8 mouse cellular contexts compared by ENCODE assay signal in genomic region chr10:81604019-81604967, GRCm38 (mm10). TPM values are rescaled to one million over a fixed set of nuclear protein-coding genes. Genes with fewer than 3 reads are reported as not detected.
DNase-seq lines count a peak whose midpoint lies in the region; ATAC-seq and TF ChIP-seq lines count a peak whose summit lies in the region.

No protein-coding gene starts in this region.

- WGBS in heart, embryonic 15.5 days = 70% methylated on average over 12 of the region's 12 CpGs
- 37% methylated on average over 12 of the region's 12 CpGs for WGBS in bone marrow, adult 2 months
- 78% methylated on average over 12 of the region's 12 CpGs for WGBS in hindbrain, embryonic 12.5 days
- WGBS in midbrain, embryonic 12.5 days = 81% methylated on average over 12 of the region's 12 CpGs

- peak overlapping the region; percentile 58 for H3K4me3 ChIP-seq in heart, embryonic 15.5 days
- H3K4me3 ChIP-seq in bone marrow, adult 2 months (replicated peaks; ENCODE audit: control insufficient read depth, low read depth, low read length) = peak overlapping the region; percentile 59
- no peak overlapping the region for H3K4me3 ChIP-seq in hindbrain, embryonic 12.5 days
- H3K4me3 ChIP-seq in midbrain, embryonic 12.5 days = no peak overlapping the region

- TF ChIP-seq CTCF in bone marrow, adult 2 months (IDR thresholded peaks at IDR 0.05; ENCODE audit: control insufficient read depth, insufficient read depth, low read length) = no peak

- no peaks in the 10 kb centered on the region for H3K27me3 ChIP-seq in heart, embryonic 15.5 days
- peaks cover 17% of the 10 kb centered on the region for H3K27me3 ChIP-seq in hindbrain, embryonic 12.5 days
- H3K27me3 ChIP-seq in midbrain, embryonic 12.5 days = peaks cover 31% of the 10 kb centered on the region

- TF ChIP-seq POLR2A in bone marrow, adult 2 months (IDR thresholded peaks at IDR 0.05; ENCODE audit: borderline replicate concordance, control insufficient read depth, low read depth, low read length) = no peak

- H3K9ac ChIP-seq in heart, embryonic 15.5 days = peak overlapping the region; percentile 27; the same call in 1 of the 2 replicates
- no peak overlapping the region for H3K9ac ChIP-seq in hindbrain, embryonic 12.5 days
- H3K9ac ChIP-seq in midbrain, embryonic 12.5 days (replicated peaks) = no peak overlapping the region

- H3K27ac ChIP-seq in heart, embryonic 15.5 days = peak overlapping the region; percentile 93
- peak overlapping the region; percentile 27; the same call in 1 of the 2 replicates for H3K27ac ChIP-seq in bone marrow, adult 2 months (ENCODE audit: control insufficient read depth, insufficient read depth, low read depth, low read length, poor library complexity)
- no peak overlapping the region for H3K27ac ChIP-seq in hindbrain, embryonic 12.5 days
- peak overlapping the region; percentile 93; the same call in 1 of the 2 replicates for H3K27ac ChIP-seq in midbrain, embryonic 12.5 days (replicated peaks)

- no peaks in the 10 kb centered on the region for H3K36me3 ChIP-seq in heart, embryonic 15.5 days
- H3K36me3 ChIP-seq in hindbrain, embryonic 12.5 days = peaks cover 5% of the 10 kb centered on the region; the same call in 1 of the 2 replicates
- H3K36me3 ChIP-seq in midbrain, embryonic 12.5 days = peaks cover 4% of the 10 kb centered on the region; the same call in 1 of the 2 replicates

- peaks cover 42% of the 10 kb centered on the region for H3K4me1 ChIP-seq in heart, embryonic 15.5 days (replicated peaks)
- peaks cover 8% of the 10 kb centered on the region; the same call in 1 of the 2 replicates for H3K4me1 ChIP-seq in bone marrow, adult 2 months (ENCODE audit: control insufficient read depth, insufficient read depth, low read length)
- peaks cover 36% of the 10 kb centered on the region for H3K4me1 ChIP-seq in hindbrain, embryonic 12.5 days
- peaks cover 41% of the 10 kb centered on the region for H3K4me1 ChIP-seq in midbrain, embryonic 12.5 days

- H3K4me2 ChIP-seq in heart, embryonic 15.5 days = peak overlapping the region; percentile 67
- peak overlapping the region; percentile 86 for H3K4me2 ChIP-seq in hindbrain, embryonic 12.5 days (replicated peaks)
- peak overlapping the region; percentile 64; the same call in 1 of the 2 replicates for H3K4me2 ChIP-seq in midbrain, embryonic 12.5 days (replicated peaks)

- DNase-seq in heart, postnatal 36 days = no peak
- no peak for DNase-seq in frontal cortex, postnatal 10 days (ENCODE audit: low spot score in 2 of 2)
- no peak for DNase-seq in frontal cortex, postnatal 36 days (ENCODE audit: low spot score in 2 of 2)
- no peak for DNase-seq in thymus, postnatal 14 days

- no peak for ATAC-seq in heart, embryonic 15.5 days (replicated peaks; ENCODE audit: insufficient number of reproducible peaks, insufficient read depth, low FRiP score, low read depth)
- no peak for ATAC-seq in hindbrain, embryonic 12.5 days (ENCODE audit: low FRiP score)
- ATAC-seq in midbrain, embryonic 12.5 days (ENCODE audit: low FRiP score, low read depth) = no peak

- intact Hi-C loops in heart, postnatal 36 days (cut with DNase I) = loop anchor here (2.0 to 5.0 kb wide), 4 partner anchors 33 to 102 kb away; partner anchors contain the start of gene S1pr4

- no peaks in the 10 kb centered on the region for H3K9me3 ChIP-seq in heart, embryonic 15.5 days (replicated peaks)
- no peaks in the 10 kb centered on the region for H3K9me3 ChIP-seq in hindbrain, embryonic 12.5 days (replicated peaks)
- H3K9me3 ChIP-seq in midbrain, embryonic 12.5 days = no peaks in the 10 kb centered on the region

RNA-seq across cellular contexts. Expression of gene BC025920, which starts 1.8 kb away (rescaled TPM):
- 0.48 and 0.72 TPM in 2 replicates for polyA plus RNA-seq in heart, embryonic 15.5 days (2015; fragmentation: Nextera tagmentation; extraction: Ambion mirVana)
- total RNA-seq in heart, postnatal 36 days (2021) = 1 to 10 TPM; 2.6 to 2.7 TPM
- polyA plus RNA-seq in bone marrow, adult 2 months (2011; ENCODE audit: insufficient read depth, insufficient read length, low replicate concordance, missing spikeins) = 3.9 and 6.6 TPM in 2 replicates
- 1.2 and 1.3 TPM in 2 replicates for polyA plus RNA-seq in hindbrain, embryonic 12.5 days (2016; fragmentation: Nextera tagmentation; extraction: Ambion mirVana)
- 2.5 and 2.6 TPM in 2 replicates for polyA plus RNA-seq in midbrain, embryonic 12.5 days (2016; fragmentation: Nextera tagmentation; extraction: Ambion mirVana)

RNA-seq across cellular contexts. Expression of gene Tle6, which starts 3.4 kb away (rescaled TPM):
- 23.9 and 30.5 TPM in 2 replicates for polyA plus RNA-seq in heart, embryonic 15.5 days (2015; fragmentation: Nextera tagmentation; extraction: Ambion mirVana)
- 1 to 10 TPM; 7.5 to 8.5 TPM for total RNA-seq in heart, postnatal 36 days (2021)
- 23.2 and 27.8 TPM in 2 replicates for polyA plus RNA-seq in bone marrow, adult 2 months (2011; ENCODE audit: insufficient read depth, insufficient read length, low replicate concordance, missing spikeins)
- polyA plus RNA-seq in hindbrain, embryonic 12.5 days (2016; fragmentation: Nextera tagmentation; extraction: Ambion mirVana) = 8.2 and 8.3 TPM in 2 replicates
- polyA plus RNA-seq in midbrain, embryonic 12.5 days (2016; fragmentation: Nextera tagmentation; extraction: Ambion mirVana) = 2.9 and 5.1 TPM in 2 replicates

RNA-seq across cellular contexts. Expression of gene Sirt6, which starts 23.3 kb away (rescaled TPM):
- 20.8 and 26.7 TPM in 2 replicates for polyA plus RNA-seq in heart, embryonic 15.5 days (2015; fragmentation: Nextera tagmentation; extraction: Ambion mirVana)
- 1 to 10 TPM; 6.5 to 7.2 TPM for total RNA-seq in heart, postnatal 36 days (2021)
- polyA plus RNA-seq in bone marrow, adult 2 months (2011; ENCODE audit: insufficient read depth, insufficient read length, low replicate concordance, missing spikeins) = 7.7 and 16.8 TPM in 2 replicates
- polyA plus RNA-seq in hindbrain, embryonic 12.5 days (2016; fragmentation: Nextera tagmentation; extraction: Ambion mirVana) = 52.7 and 55.5 TPM in 2 replicates
- 52.8 and 54.1 TPM in 2 replicates for polyA plus RNA-seq in midbrain, embryonic 12.5 days (2016; fragmentation: Nextera tagmentation; extraction: Ambion mirVana)

RNA-seq across cellular contexts. Expression of gene Ankrd24, which starts 24.0 kb away (rescaled TPM):
- polyA plus RNA-seq in heart, embryonic 15.5 days (2015; fragmentation: Nextera tagmentation; extraction: Ambion mirVana) = 12.3 and 13.7 TPM in 2 replicates
- total RNA-seq in heart, postnatal 36 days (2021) = 10 to 100 TPM in 1 of 2 experiments, 1 to 10 TPM in 1; 8.0 to 11.7 TPM
- polyA plus RNA-seq in bone marrow, adult 2 months (2011; ENCODE audit: insufficient read depth, insufficient read length, low replicate concordance, missing spikeins) = 5.3 and 11.1 TPM in 2 replicates
- 8.6 and 10.5 TPM in 2 replicates for polyA plus RNA-seq in hindbrain, embryonic 12.5 days (2016; fragmentation: Nextera tagmentation; extraction: Ambion mirVana)
- 6.3 and 7.4 TPM in 2 replicates for polyA plus RNA-seq in midbrain, embryonic 12.5 days (2016; fragmentation: Nextera tagmentation; extraction: Ambion mirVana)

RNA-seq across cellular contexts. Expression of gene Tle2, which starts 29.9 kb away (rescaled TPM):
- 23.6 and 29.3 TPM in 2 replicates for polyA plus RNA-seq in heart, embryonic 15.5 days (2015; fragmentation: Nextera tagmentation; extraction: Ambion mirVana)
- 10 to 100 TPM in 1 of 2 experiments, 1 to 10 TPM in 1; 7.5 to 11.5 TPM for total RNA-seq in heart, postnatal 36 days (2021)
- polyA plus RNA-seq in bone marrow, adult 2 months (2011; ENCODE audit: insufficient read depth, insufficient read length, low replicate concordance, missing spikeins) = 18.5 and 41.7 TPM in 2 replicates
- 30.6 and 32.1 TPM in 2 replicates for polyA plus RNA-seq in hindbrain, embryonic 12.5 days (2016; fragmentation: Nextera tagmentation; extraction: Ambion mirVana)
- 17.8 and 17.9 TPM in 2 replicates for polyA plus RNA-seq in midbrain, embryonic 12.5 days (2016; fragmentation: Nextera tagmentation; extraction: Ambion mirVana)

Comparison
In these comparisons a context has a peak if more than half of its experiments do, and no peak if none do; other contexts are left out.
1. H3K4me3 ChIP-seq: peak in heart, embryonic 15.5 days (single experiment) and bone marrow, adult 2 months (single experiment); none in hindbrain, embryonic 12.5 days (single experiment) and midbrain, embryonic 12.5 days (single experiment).
2. Peak in every context shown above with its lines, with median percentiles within 50 percentile points of each other: H3K4me2 ChIP-seq.